In the genomic region with DNA sequence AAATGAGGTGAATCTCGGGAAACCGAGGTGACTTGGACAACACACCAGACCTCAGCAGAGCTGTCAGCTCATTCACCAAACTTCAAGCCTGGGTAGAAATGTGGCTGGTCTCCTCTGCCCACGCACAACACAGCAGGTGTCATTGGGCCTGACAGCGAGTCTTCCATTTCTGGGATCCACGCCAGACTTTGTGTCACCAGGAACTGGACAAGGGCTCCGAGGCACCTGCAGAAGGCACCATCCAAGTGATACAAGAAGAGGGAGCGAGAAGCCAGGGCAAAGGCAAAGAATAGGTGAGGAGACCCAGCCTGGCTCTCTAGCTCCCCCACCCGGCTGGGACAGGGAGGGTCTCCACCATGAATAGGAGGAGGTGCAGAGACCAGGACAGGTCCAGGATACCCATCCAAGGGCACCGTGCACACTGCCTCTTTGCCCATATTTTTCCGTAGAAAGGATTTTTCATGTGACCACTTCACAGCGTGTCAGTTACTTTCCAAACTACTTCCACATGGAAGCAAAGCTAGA, we compare ENCODE assay signal across 13 mouse cellular contexts.
DNase-seq lines count a peak whose midpoint lies in the region; ATAC-seq and TF ChIP-seq lines count a peak whose summit lies in the region.
"Had no signal": no experiment of that assay in that cellular context is flagged by ENCODE, and none has a peak within 500 bp of the region (broad histone marks: within the 10 kb centered on the region; RNA-seq: fewer than 3 reads in every experiment).

No protein-coding gene starts in this region.

- ATAC-seq in heart, embryonic 11.5 days (replicated peaks; ENCODE audit: insufficient number of reproducible peaks, low FRiP score, low TSS enrichment) = no peak
- ATAC-seq: inflammation-experienced regulatory T-cells, adult 6 months had no signal

- peak; percentile 82 for TF ChIP-seq CTCF in E14TG2a.4 (conservative IDR thresholded peaks at IDR 0.05; ENCODE audit: low read length)

- H3K4me3 ChIP-seq in E14TG2a.4 (replicated peaks; ENCODE audit: low read length) = no peak overlapping the region
- H3K4me3 ChIP-seq in midbrain, embryonic 10.5 days = no peak overlapping the region
- H3K4me3 ChIP-seq in heart, embryonic 11.5 days (ENCODE audit: low read depth, low read length) = no peak overlapping the region
- H3K4me3 ChIP-seq: liver, embryonic 15.5 days; neural tube, embryonic 12.5 days had no signal

- no peaks in the 10 kb centered on the region for H3K36me3 ChIP-seq in E14TG2a.4 (ENCODE audit: insufficient read depth, low read length)
- H3K36me3 ChIP-seq in midbrain, embryonic 10.5 days = no peaks in the 10 kb centered on the region
- H3K36me3 ChIP-seq in heart, embryonic 11.5 days (ENCODE audit: control insufficient read depth, insufficient read depth, low read length) = no peaks in the 10 kb centered on the region
- H3K36me3 ChIP-seq: liver, embryonic 15.5 days; neural tube, embryonic 12.5 days had no signal

- 0 out of 2 replicates have a peak, but pooled peaks cover 8% of the 10 kb centered on the region for H3K4me1 ChIP-seq in E14TG2a.4 (replicated peaks; ENCODE audit: low read depth, low read length)
- H3K4me1 ChIP-seq in midbrain, embryonic 10.5 days = 0 out of 2 replicates have a peak, but pooled peaks cover 3% of the 10 kb centered on the region
- no peaks in the 10 kb centered on the region for H3K4me1 ChIP-seq in heart, embryonic 11.5 days (ENCODE audit: control insufficient read depth, insufficient read depth, low read length)
- H3K4me1 ChIP-seq: liver, embryonic 15.5 days; neural tube, embryonic 12.5 days had no signal

- H3K9me3 ChIP-seq in E14TG2a.4 (ENCODE audit: low read length) = no peaks in the 10 kb centered on the region
- H3K9me3 ChIP-seq in midbrain, embryonic 10.5 days (replicated peaks) = no peaks in the 10 kb centered on the region
- H3K9me3 ChIP-seq in heart, embryonic 11.5 days (replicated peaks; ENCODE audit: control insufficient read depth, low read length) = 0 out of 2 replicates have a peak, but pooled peaks cover 2% of the 10 kb centered on the region
- H3K9me3 ChIP-seq: liver, embryonic 15.5 days; neural tube, embryonic 12.5 days had no signal

- DNase-seq in layer of hippocampus, adult 9-11 months = peak; percentile 33
- no peak for DNase-seq in layer of hippocampus, adult 9-10 months (ENCODE audit: low spot score)
- peak; percentile 52 for DNase-seq in R1 (ENCODE audit: low read depth, low spot score)
- DNase-seq in cerebellum, adult 9-10 months = peak; percentile 98
- no peak for DNase-seq in midbrain, embryonic 10.5 days (ENCODE audit: low spot score)
- no peak for DNase-seq in spleen, adult 18-20 months
- DNase-seq: thymus, adult 18-20 months had no signal

- H3K27ac ChIP-seq in midbrain, embryonic 10.5 days (replicated peaks) = no peak overlapping the region
- no peak overlapping the region for H3K27ac ChIP-seq in heart, embryonic 11.5 days (ENCODE audit: low read depth, low read length)
- H3K27ac ChIP-seq: liver, embryonic 15.5 days; neural tube, embryonic 12.5 days had no signal

- 77% methylated on average over 11 of the region's 11 CpGs for WGBS in midbrain, embryonic 10.5 days
- WGBS in heart, embryonic 11.5 days (ENCODE audit: insufficient replicate concordance) = 72% methylated on average over 11 of the region's 11 CpGs

- H3K4me2 ChIP-seq in heart, embryonic 11.5 days = no peak overlapping the region
- H3K4me2 ChIP-seq: liver, embryonic 15.5 days; midbrain, embryonic 11.5 days; neural tube, embryonic 12.5 days had no signal

- H3K9ac ChIP-seq in heart, embryonic 11.5 days (ENCODE audit: low read depth, low read length) = no peak overlapping the region
- H3K9ac ChIP-seq: liver, embryonic 15.5 days; neural tube, embryonic 12.5 days had no signal

- H3K27me3 ChIP-seq in E14TG2a.4 (ENCODE audit: insufficient read depth, low read length) = no peaks in the 10 kb centered on the region
- no peaks in the 10 kb centered on the region for H3K27me3 ChIP-seq in midbrain, embryonic 10.5 days (ENCODE audit: low read depth, poor library complexity, severe bottlenecking)
- H3K27me3 ChIP-seq in heart, embryonic 11.5 days (ENCODE audit: control insufficient read depth, insufficient read depth, low read length) = no peaks in the 10 kb centered on the region
- H3K27me3 ChIP-seq: liver, embryonic 15.5 days; neural tube, embryonic 12.5 days had no signal

Comparison
In these comparisons a context has a peak if more than half of its experiments do, and no peak if none do; other contexts are left out.
1. DNase-seq: peak in layer of hippocampus, adult 9-11 months (single experiment), R1 (single experiment) and cerebellum, adult 9-10 months (single experiment); none in layer of hippocampus, adult 9-10 months (single experiment), midbrain, embryonic 10.5 days (single experiment) and spleen, adult 18-20 months (0 of 2).